Mouse (Mus musculus) forebrain, embryonic 13.5 days (tissue): ENCODE measurements around the gene Vezt. TPM values are rescaled to one million over a fixed set of nuclear protein-coding genes. Genes with fewer than 3 reads are reported as not detected.

Source experiments
- ATAC-seq: fragments of 200-750 bp; cut with Nextera tagmentation; 2 replicates; pipeline ENCODE4 v1.8.0; 2017
- H3K27ac ChIP-seq: fragments of 300-500 bp; sonication (generic); 2 replicates; pipeline ENCODE4 v1.5.1; 2015; ENCODE audit warnings: inconsistent platforms, mild to moderate bottlenecking, moderate library complexity
- H3K27me3 ChIP-seq: fragments of 300-500 bp; sonication (generic); 2 replicates; pipeline ENCODE4 v1.6.1; 2015; ENCODE audit warnings: mild to moderate bottlenecking, inconsistent platforms
- H3K36me3 ChIP-seq: fragments of 300-500 bp; sonication (generic); 2 replicates; pipeline ENCODE4 v1.6.1; 2015; ENCODE audit warnings: mild to moderate bottlenecking, inconsistent platforms; ENCODE audit not compliant: poor library complexity, severe bottlenecking
- H3K4me1 ChIP-seq: fragments of 300-500 bp; sonication (generic); 2 replicates; pipeline ENCODE4 v1.6.1; 2015; ENCODE audit warnings: inconsistent platforms
- H3K4me2 ChIP-seq: fragments of 300-500 bp; sonication (generic); 2 replicates; pipeline ENCODE4 v1.6.1; 2015; ENCODE audit warnings: inconsistent platforms, mild to moderate bottlenecking, moderate library complexity
- H3K4me3 ChIP-seq: fragments of 300-500 bp; sonication (generic); 2 replicates; pipeline ENCODE4 v1.5.1; 2015; ENCODE audit warnings: mild to moderate bottlenecking, inconsistent platforms
- H3K9ac ChIP-seq: fragments of 300-500 bp; sonication (generic); 2 replicates; pipeline ENCODE4 v1.6.1; 2015; ENCODE audit warnings: mild to moderate bottlenecking, inconsistent platforms
- H3K9me3 ChIP-seq: fragments of 300-500 bp; sonication (generic); replicated peaks from 2 replicates; pipeline ENCODE4 v1.6.1; 2016; ENCODE audit warnings: inconsistent platforms
- WGBS: fragments of 180-500 bp; shearing (Covaris S2); methylation state at CpG from one replicate; pipeline ENCODE4 v1.1.7; 2015; 5-methylcytosine and 5-hydroxymethylcytosine counted together
- polyA plus RNA-seq: library from polyadenylated mRNA; unstranded; fragments of >200 nt; fragmentation: Nextera tagmentation; extraction: Ambion mirVana; gene quantifications from 2 replicates; pipeline ENCODE4 v1.2.1, GENCODE M21; 2015

The Vezt gene
- polyA plus RNA-seq, 1 experiment from 2014 or later, result 50.8 TPM

- Histone ChIP-seq H3K36me3 (no peaks in the 10 kb centered on the region), H3K27ac (no peak overlapping the region), H3K4me3 (no peak overlapping the region), H3K27me3 (no peaks in the 10 kb centered on the region), H3K4me1 (peaks cover 21% of the 10 kb centered on the region), H3K9me3 (no peaks in the 10 kb centered on the region), H3K4me2 (no peak overlapping the region), H3K9ac (no peak overlapping the region)
- no peak for ATAC-seq
- 89% methylated on average over 2 of the region's 2 CpGs for WGBS
These were observed 117.5 kb downstream of the Vezt start for GRCm38 (mm10) chr10:93918087-93918486.

DNA sequence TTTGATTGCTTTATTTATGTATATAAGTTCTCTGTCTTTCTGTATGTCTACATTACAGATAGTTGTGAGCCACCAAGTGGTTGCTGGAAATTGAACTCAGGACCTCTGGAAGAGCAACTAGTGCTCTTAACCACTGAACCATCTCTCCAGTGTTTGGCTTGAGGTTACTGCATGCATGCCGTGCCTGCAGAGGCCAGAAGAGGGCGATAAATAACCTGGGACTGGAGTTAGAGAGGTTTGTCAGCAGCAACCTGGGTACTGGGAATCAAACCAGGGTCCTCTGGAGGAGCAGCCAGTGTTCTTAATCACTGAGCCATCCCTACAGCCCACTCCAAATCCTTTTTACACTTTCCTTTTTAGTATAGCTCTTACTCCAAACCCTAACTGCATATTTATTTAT lies 118.8 kb downstream of the Vezt start:
- Histone ChIP-seq H3K27ac (no peak overlapping the region), H3K4me2 (no peak overlapping the region), H3K36me3 (no peaks in the 10 kb centered on the region), H3K4me1 (peaks cover 21% of the 10 kb centered on the region), H3K9me3 (no peaks in the 10 kb centered on the region), H3K4me3 (no peak overlapping the region), H3K27me3 (no peaks in the 10 kb centered on the region), H3K9ac (no peak overlapping the region)
- WGBS, result 74% methylated on average over 2 of the region's 2 CpGs
- no peak for ATAC-seq

DNA sequence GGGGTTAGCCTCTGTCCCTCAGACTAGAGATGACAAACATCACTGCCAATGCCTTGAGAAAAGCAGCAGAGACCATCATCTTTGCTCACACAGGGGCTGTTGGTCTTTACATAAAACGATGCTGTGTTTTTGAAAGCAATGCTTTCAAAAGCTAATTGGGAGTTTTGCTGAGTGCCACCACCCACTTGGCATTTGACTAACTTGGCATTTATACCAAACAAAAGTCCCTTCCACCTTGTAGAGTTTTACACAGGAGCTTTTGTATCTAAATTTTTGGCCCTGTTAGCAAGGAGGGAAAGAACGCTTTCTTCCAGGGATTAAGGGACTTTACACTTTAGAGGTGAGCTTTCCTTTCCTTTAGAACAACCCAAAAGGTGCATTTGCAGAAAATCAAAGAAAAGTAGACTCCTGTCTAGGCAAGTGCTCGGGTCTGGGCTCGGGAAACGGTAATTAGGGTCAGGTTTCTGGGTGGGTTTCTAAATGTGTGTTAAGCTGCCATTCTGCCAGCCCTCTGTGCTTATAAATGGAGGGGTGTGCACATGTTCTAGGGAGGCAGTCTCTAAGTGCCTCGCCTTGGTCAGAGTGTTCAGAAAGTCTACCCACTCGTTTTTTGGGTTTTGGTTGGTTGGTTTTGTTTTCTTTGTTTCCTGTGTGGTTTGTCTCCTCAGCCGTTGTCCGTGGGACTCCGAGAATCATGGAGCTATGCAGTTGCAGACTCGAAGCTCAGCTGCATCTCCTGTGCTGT lies 119.9 kb downstream of the Vezt start:
- Histone ChIP-seq H3K27me3 (no peaks in the 10 kb centered on the region), H3K9ac (0 out of 2 replicates have a peak overlapping the region, but pooled peaks have one; percentile 37), H3K27ac (0 out of 2 replicates have a peak overlapping the region, but pooled peaks have one; percentile 14), H3K4me1 (peaks cover 21% of the 10 kb centered on the region), H3K4me2 (peak overlapping the region; percentile 48), H3K4me3 (peak overlapping the region; percentile 17), H3K9me3 (no peaks in the 10 kb centered on the region), H3K36me3 (no peaks in the 10 kb centered on the region)
- ATAC-seq, result no peak
- WGBS, result 15% methylated on average over 11 of the region's 11 CpGs

DNA sequence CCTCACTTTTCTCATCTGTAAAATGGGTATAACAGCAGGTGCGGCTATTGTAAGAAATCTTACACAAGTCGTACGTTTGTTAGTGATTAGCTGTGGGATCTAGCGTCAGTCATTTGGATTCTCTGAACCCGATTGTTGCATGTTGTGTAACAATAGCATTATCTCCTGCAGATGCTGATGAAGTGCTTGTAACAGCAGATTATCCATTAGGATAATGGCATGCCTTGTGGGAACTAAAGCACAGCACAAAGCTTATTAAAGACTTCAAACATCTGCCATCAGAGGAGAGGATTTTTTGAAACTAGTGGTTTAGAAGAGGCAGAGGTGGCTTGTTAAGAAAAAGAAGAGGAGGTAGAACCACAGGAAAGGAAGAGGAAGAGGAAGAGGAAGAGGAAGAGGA lies 122.1 kb downstream of the Vezt start:
- Histone ChIP-seq H3K9ac (no peak overlapping the region), H3K9me3 (no peaks in the 10 kb centered on the region), H3K4me3 (no peak overlapping the region), H3K27me3 (no peaks in the 10 kb centered on the region), H3K27ac (no peak overlapping the region), H3K36me3 (no peaks in the 10 kb centered on the region), H3K4me1 (peaks cover 15% of the 10 kb centered on the region), H3K4me2 (no peak overlapping the region)
- no peak for ATAC-seq
- WGBS, result 72% methylated on average over 5 of the region's 5 CpGs

GRCm38 (mm10) chr10:93912917-93913316 lies 122.7 kb downstream of the Vezt start:
- Histone ChIP-seq H3K4me3 (no peak overlapping the region), H3K9ac (no peak overlapping the region), H3K36me3 (no peaks in the 10 kb centered on the region), H3K27ac (no peak overlapping the region), H3K4me2 (no peak overlapping the region), H3K9me3 (no peaks in the 10 kb centered on the region), H3K4me1 (peaks cover 15% of the 10 kb centered on the region), H3K27me3 (no peaks in the 10 kb centered on the region)
- WGBS, result 84% methylated on average over 1 of the region's 1 CpGs
- ATAC-seq, result no peak

GRCm38 (mm10) chr10:93912136-93912855 lies 123.3 kb downstream of the Vezt start:
- Histone ChIP-seq H3K4me3 (no peak overlapping the region), H3K4me1 (peaks cover 15% of the 10 kb centered on the region), H3K4me2 (no peak overlapping the region), H3K9me3 (no peaks in the 10 kb centered on the region), H3K27me3 (no peaks in the 10 kb centered on the region), H3K9ac (no peak overlapping the region), H3K36me3 (no peaks in the 10 kb centered on the region), H3K27ac (no peak overlapping the region)
- WGBS, result 91% methylated on average over 5 of the region's 5 CpGs
- ATAC-seq, result no peak

- Histone ChIP-seq H3K4me2 (no peak overlapping the region), H3K4me1 (peaks cover 15% of the 10 kb centered on the region), H3K4me3 (no peak overlapping the region), H3K27me3 (no peaks in the 10 kb centered on the region), H3K9ac (no peak overlapping the region), H3K27ac (no peak overlapping the region), H3K36me3 (no peaks in the 10 kb centered on the region), H3K9me3 (no peaks in the 10 kb centered on the region)
- ATAC-seq, result no peak
- WGBS, result 85% methylated on average over 5 of the region's 5 CpGs
These were observed 124.3 kb downstream of the Vezt start for GRCm38 (mm10) chr10:93911326-93911725.

- H3K9ac ChIP-seq, result no peak overlapping the region
- 83% methylated on average over 5 of the region's 5 CpGs for WGBS
- H3K27ac ChIP-seq, result no peak overlapping the region
- H3K27me3 ChIP-seq, result no peaks in the 10 kb centered on the region
- no peaks in the 10 kb centered on the region for H3K36me3 ChIP-seq
- ATAC-seq, result no peak
- no peaks in the 10 kb centered on the region for H3K9me3 ChIP-seq
- no peak overlapping the region for H3K4me3 ChIP-seq
- H3K4me2 ChIP-seq, result no peak overlapping the region
- peaks cover 2% of the 10 kb centered on the region for H3K4me1 ChIP-seq
These were observed 125.7 kb downstream of the Vezt start for GRCm38 (mm10) chr10:93909811-93910446.

- no peak for ATAC-seq
- 95% methylated on average over 1 of the region's 1 CpGs for WGBS
These were observed 126.6 kb downstream of the Vezt start for GRCm38 (mm10) chr10:93909015-93909414.

GRCm38 (mm10) chr10:93908540-93908939 lies 127.1 kb downstream of the Vezt start:
- no peaks in the 10 kb centered on the region for H3K4me1 ChIP-seq
- no peaks in the 10 kb centered on the region for H3K27me3 ChIP-seq
- no peaks in the 10 kb centered on the region for H3K36me3 ChIP-seq
- H3K4me3 ChIP-seq, result no peak overlapping the region
- H3K4me2 ChIP-seq, result no peak overlapping the region
- H3K27ac ChIP-seq, result no peak overlapping the region
- ATAC-seq, result no peak
- H3K9ac ChIP-seq, result no peak overlapping the region
- H3K9me3 ChIP-seq, result no peaks in the 10 kb centered on the region
- 94% methylated on average over 7 of the region's 7 CpGs for WGBS

More at GRCm38 (mm10) chr10:93909015-93909414, 126.6 kb downstream of the Vezt start:
- H3K27ac ChIP-seq, result no peak overlapping the region
- H3K4me1 ChIP-seq, result no peaks in the 10 kb centered on the region
- H3K9ac ChIP-seq, result no peak overlapping the region
- H3K4me2 ChIP-seq, result no peak overlapping the region
- H3K4me3 ChIP-seq, result no peak overlapping the region
- no peaks in the 10 kb centered on the region for H3K9me3 ChIP-seq
- H3K27me3 ChIP-seq, result no peaks in the 10 kb centered on the region
- no peaks in the 10 kb centered on the region for H3K36me3 ChIP-seq

DNA sequence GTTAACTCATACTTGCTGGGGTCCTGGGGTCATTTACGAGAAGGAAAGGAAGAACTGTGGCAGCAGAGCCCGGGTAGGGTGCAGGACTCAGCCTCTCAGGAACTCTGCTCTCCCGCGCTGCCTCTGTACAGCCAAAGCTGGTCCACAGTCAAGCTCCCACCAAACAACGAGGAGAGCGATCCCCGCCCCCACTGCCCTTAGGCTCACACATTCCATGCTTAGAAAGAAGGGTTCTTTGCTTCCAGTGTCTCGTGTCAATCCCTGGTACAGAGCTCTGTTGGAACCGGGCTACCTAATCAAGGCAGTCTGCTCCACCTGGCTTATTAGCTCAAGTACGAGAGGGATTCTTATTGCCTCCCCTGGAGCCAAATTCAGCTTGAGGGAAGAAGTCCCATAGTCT lies 128.2 kb downstream of the Vezt start:
- 60% methylated on average over 10 of the region's 10 CpGs for WGBS
- no peak overlapping the region for H3K4me2 ChIP-seq
- H3K9ac ChIP-seq, result no peak overlapping the region
- H3K27ac ChIP-seq, result no peak overlapping the region
- no peaks in the 10 kb centered on the region for H3K27me3 ChIP-seq
- no peaks in the 10 kb centered on the region for H3K9me3 ChIP-seq
- H3K4me3 ChIP-seq, result no peak overlapping the region
- ATAC-seq, result no peak
- no peaks in the 10 kb centered on the region for H3K36me3 ChIP-seq
- H3K4me1 ChIP-seq, result no peaks in the 10 kb centered on the region

- no peaks in the 10 kb centered on the region for H3K9me3 ChIP-seq
- no peak for ATAC-seq
- H3K4me2 ChIP-seq, result no peak overlapping the region
- no peaks in the 10 kb centered on the region for H3K4me1 ChIP-seq
- H3K4me3 ChIP-seq, result no peak overlapping the region
- H3K27me3 ChIP-seq, result no peaks in the 10 kb centered on the region
- 89% methylated on average over 11 of the region's 11 CpGs for WGBS
- no peak overlapping the region for H3K9ac ChIP-seq
- no peak overlapping the region for H3K27ac ChIP-seq
- H3K36me3 ChIP-seq, result no peaks in the 10 kb centered on the region
These were observed 135.7 kb downstream of the Vezt start for GRCm38 (mm10) chr10:93899907-93900306.
